Mouse (Mus musculus): ENCODE results near the gene Tmem35b. TPM values are rescaled to one million over a fixed set of nuclear protein-coding genes. Genes with fewer than 3 reads are reported as not detected.
A peak's percentile ranks its signal among the peaks of the same experiment; 100 is the strongest.

The Tmem35b gene
- total RNA-seq, 2 experiments from 2014 or later = 5.3 to 7.9 TPM

- ATAC-seq (replicated peaks; ENCODE audit: low FRiP score, low TSS enrichment, poor library complexity, severe bottlenecking) = no peak
Measured at GRCm38 (mm10) chr4:127167096-127167495, 43.6 kb downstream of the Tmem35b start.

- ATAC-seq (replicated peaks; ENCODE audit: low FRiP score, low TSS enrichment, poor library complexity, severe bottlenecking) = no peak
Measured at GRCm38 (mm10) chr4:127167731-127168130, 44.2 kb downstream of the Tmem35b start.

GRCm38 (mm10) chr4:127168211-127168913 is 44.9 kb downstream of the Tmem35b start:
- peak; percentile 20 for ATAC-seq (replicated peaks; ENCODE audit: low FRiP score, low TSS enrichment, poor library complexity, severe bottlenecking)

- no peak for ATAC-seq (replicated peaks; ENCODE audit: low FRiP score, low TSS enrichment, poor library complexity, severe bottlenecking)
Measured at GRCm38 (mm10) chr4:127168914-127169345, 45.4 kb downstream of the Tmem35b start, which contains the start of gene Dlgap3. Dlgap3 (plus strand) TSS chr4:127169204.

GRCm38 (mm10) chr4:127169346-127170221 is 46.1 kb downstream of the Tmem35b start:
- peak; percentile 40; the same call in 1 of the 2 replicates for ATAC-seq (replicated peaks; ENCODE audit: low FRiP score, low TSS enrichment, poor library complexity, severe bottlenecking)

- ATAC-seq (replicated peaks; ENCODE audit: low FRiP score, low TSS enrichment, poor library complexity, severe bottlenecking) = no peak
Measured at GRCm38 (mm10) chr4:127170866-127171265, 47.4 kb downstream of the Tmem35b start.

GRCm38 (mm10) chr4:127171341-127171905 is 47.9 kb downstream of the Tmem35b start:
- ATAC-seq (replicated peaks; ENCODE audit: low FRiP score, low TSS enrichment, poor library complexity, severe bottlenecking) = no peak

- ATAC-seq (replicated peaks; ENCODE audit: low FRiP score, low TSS enrichment, poor library complexity, severe bottlenecking) = no peak
Measured at GRCm38 (mm10) chr4:127172119-127172518, 48.6 kb downstream of the Tmem35b start.

- ATAC-seq (replicated peaks; ENCODE audit: low FRiP score, low TSS enrichment, poor library complexity, severe bottlenecking) = no peak
Measured at GRCm38 (mm10) chr4:127172614-127173013, 49.1 kb downstream of the Tmem35b start.

- ATAC-seq (replicated peaks; ENCODE audit: low FRiP score, low TSS enrichment, poor library complexity, severe bottlenecking) = peak; percentile 57; the same call in 1 of the 2 replicates
Measured at GRCm38 (mm10) chr4:127173461-127173860, 50.0 kb downstream of the Tmem35b start.

- ATAC-seq (replicated peaks; ENCODE audit: low FRiP score, low TSS enrichment, poor library complexity, severe bottlenecking) = no peak
Measured at GRCm38 (mm10) chr4:127174075-127174899, 50.8 kb downstream of the Tmem35b start.

GRCm38 (mm10) chr4:127174900-127175278 is 51.4 kb downstream of the Tmem35b start:
- ATAC-seq (replicated peaks; ENCODE audit: low FRiP score, low TSS enrichment, poor library complexity, severe bottlenecking) = no peak

- ATAC-seq (replicated peaks; ENCODE audit: low FRiP score, low TSS enrichment, poor library complexity, severe bottlenecking) = no peak
Measured at GRCm38 (mm10) chr4:127177961-127178360, 54.5 kb downstream of the Tmem35b start.

- ATAC-seq (replicated peaks; ENCODE audit: low FRiP score, low TSS enrichment, poor library complexity, severe bottlenecking) = no peak
Measured at GRCm38 (mm10) chr4:127178671-127179070, 55.2 kb downstream of the Tmem35b start.

Other genes with a start within 250 kb of the Tmem35b start
- gene Zmym4, start 155.6 kb upstream of the Tmem35b start, total RNA-seq (2014; fragmentation: Nextera tagmentation) = 38.7 and 57.2 TPM in 2 replicates
- 41.2 and 56.1 TPM in 2 replicates for gene Zmym4, start 155.6 kb upstream of the Tmem35b start, total RNA-seq (2017)
- gene Sfpq, start 102.4 kb upstream of the Tmem35b start, total RNA-seq (2014; fragmentation: Nextera tagmentation) = 426 and 540 TPM in 2 replicates
- gene Sfpq, start 102.4 kb upstream of the Tmem35b start, total RNA-seq (2017) = 945 and 968 TPM in 2 replicates
- 13.6 and 16.8 TPM in 2 replicates for gene Zmym1, start 62.5 kb upstream of the Tmem35b start, total RNA-seq (2014; fragmentation: Nextera tagmentation)
- gene Zmym1, start 62.5 kb upstream of the Tmem35b start, total RNA-seq (2017) = 19.8 and 20.0 TPM in 2 replicates
- 12.3 and 17.9 TPM in 2 replicates for gene Zmym6, start 46.3 kb upstream of the Tmem35b start, total RNA-seq (2014; fragmentation: Nextera tagmentation)
- gene Zmym6, start 46.3 kb upstream of the Tmem35b start, total RNA-seq (2017) = 11.2 and 14.4 TPM in 2 replicates
- gene Dlgap3, start 45.5 kb downstream of the Tmem35b start, total RNA-seq (2014; fragmentation: Nextera tagmentation) = not detected in 2 replicates
- not detected in 2 replicates for gene Dlgap3, start 45.5 kb downstream of the Tmem35b start, total RNA-seq (2017)
- 22.7 and 25.5 TPM in 2 replicates for gene Smim12, start 120.1 kb downstream of the Tmem35b start, total RNA-seq (2014; fragmentation: Nextera tagmentation)
- gene Smim12, start 120.1 kb downstream of the Tmem35b start, total RNA-seq (2017) = 28.9 and 29.2 TPM in 2 replicates
- gene Gja4, start 190.3 kb downstream of the Tmem35b start, total RNA-seq (2014; fragmentation: Nextera tagmentation) = not detected in 2 replicates
- gene Gja4, start 190.3 kb downstream of the Tmem35b start, total RNA-seq (2017) = not detected in 2 replicates
- not detected in 2 replicates for gene Gjb3, start 207.2 kb downstream of the Tmem35b start, total RNA-seq (2014; fragmentation: Nextera tagmentation)
- not detected in 2 replicates for gene Gjb3, start 207.2 kb downstream of the Tmem35b start, total RNA-seq (2017)
- not detected in 2 replicates for gene Gjb4, start 230.4 kb downstream of the Tmem35b start, total RNA-seq (2014; fragmentation: Nextera tagmentation)
- gene Gjb4, start 230.4 kb downstream of the Tmem35b start, total RNA-seq (2017) = not detected in 2 replicates
- gene Gjb5, start 234.5 kb downstream of the Tmem35b start, total RNA-seq (2014; fragmentation: Nextera tagmentation) = not detected in 2 replicates
- gene Gjb5, start 234.5 kb downstream of the Tmem35b start, total RNA-seq (2017) = not detected in 2 replicates